Mouse (Mus musculus): ENCODE results near the gene Nav2. TPM values are rescaled to one million over a fixed set of nuclear protein-coding genes. Genes with fewer than 3 reads are reported as not detected.
A peak's percentile ranks its signal among the peaks of the same experiment; 100 is the strongest.

Gene Nav2
- polyA plus RNA-seq, 1 experiment from 2014 or later = 25.8 TPM

DNA sequence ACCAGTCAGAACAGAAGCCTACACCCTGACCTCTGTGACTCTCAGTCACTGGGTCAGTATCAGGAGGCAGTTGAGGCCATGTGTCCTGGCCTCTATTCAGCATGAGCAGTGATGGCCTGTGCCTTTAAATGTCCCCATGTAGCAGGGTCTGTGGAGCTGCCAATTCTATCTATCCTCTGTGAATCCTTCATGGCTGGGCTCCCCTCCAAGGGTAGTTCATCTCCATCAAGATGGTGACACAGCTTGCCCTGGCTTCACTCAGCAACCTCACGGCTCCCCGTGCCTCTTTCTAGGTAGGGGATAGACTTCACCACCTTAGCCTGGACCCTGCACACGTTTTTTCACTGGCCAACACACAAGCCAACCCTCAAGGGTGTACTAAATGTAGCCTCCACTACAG, 689.3 kb downstream of the Nav2 start:
- H3K4me1 ChIP-seq = no peaks in the 10 kb centered on the region
- H3K4me2 ChIP-seq (replicated peaks) = no peak overlapping the region
- 83% methylated on average over 3 of the region's 3 CpGs for WGBS
- ATAC-seq (ENCODE audit: low FRiP score) = no peak
- H3K36me3 ChIP-seq = peaks cover 62% of the 10 kb centered on the region
- no peak overlapping the region for H3K9ac ChIP-seq
- H3K27me3 ChIP-seq = no peaks in the 10 kb centered on the region
- no peaks in the 10 kb centered on the region for H3K9me3 ChIP-seq (replicated peaks)
- no peak overlapping the region for H3K4me3 ChIP-seq
- H3K27ac ChIP-seq = no peak overlapping the region

GRCm38 (mm10) chr7:49598225-49598624, 689.7 kb downstream of the Nav2 start:
- ATAC-seq (ENCODE audit: low FRiP score) = no peak
- Histone ChIP-seq H3K4me3 (no peak overlapping the region), H3K4me2 (replicated peaks) (no peak overlapping the region), H3K27me3 (no peaks in the 10 kb centered on the region), H3K36me3 (peaks cover 66% of the 10 kb centered on the region), H3K9ac (no peak overlapping the region), H3K27ac (no peak overlapping the region), H3K4me1 (no peaks in the 10 kb centered on the region), H3K9me3 (replicated peaks) (no peaks in the 10 kb centered on the region)
- WGBS = 95% methylated on average over 13 of the region's 13 CpGs

DNA sequence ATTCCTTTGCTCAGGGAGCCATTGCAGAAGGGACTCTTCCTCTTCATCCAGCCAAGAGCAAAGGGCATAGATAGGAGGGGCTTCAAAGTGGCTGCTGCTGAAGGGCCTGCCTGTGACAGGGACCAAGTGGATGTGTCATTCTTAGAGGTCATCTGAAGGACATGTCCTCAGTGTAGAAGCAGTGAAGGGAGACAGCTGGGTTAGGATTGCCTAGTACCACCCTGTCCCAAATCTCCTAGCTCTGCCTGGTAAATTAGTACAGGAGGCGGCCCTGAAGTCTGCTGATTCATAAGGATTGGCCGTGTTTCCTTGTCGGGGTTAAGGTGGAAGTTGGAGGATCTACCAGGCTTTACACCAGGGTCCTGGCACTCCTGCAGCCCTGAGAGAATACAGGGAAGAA, 691.4 kb downstream of the Nav2 start:
- no peak for ATAC-seq (ENCODE audit: low FRiP score)
- Histone ChIP-seq H3K4me3 (no peak overlapping the region), H3K4me2 (replicated peaks) (no peak overlapping the region), H3K4me1 (no peaks in the 10 kb centered on the region), H3K9me3 (replicated peaks) (no peaks in the 10 kb centered on the region), H3K36me3 (peaks cover 66% of the 10 kb centered on the region), H3K9ac (no peak overlapping the region), H3K27ac (no peak overlapping the region), H3K27me3 (no peaks in the 10 kb centered on the region)
- WGBS = 85% methylated on average over 3 of the region's 3 CpGs

DNA sequence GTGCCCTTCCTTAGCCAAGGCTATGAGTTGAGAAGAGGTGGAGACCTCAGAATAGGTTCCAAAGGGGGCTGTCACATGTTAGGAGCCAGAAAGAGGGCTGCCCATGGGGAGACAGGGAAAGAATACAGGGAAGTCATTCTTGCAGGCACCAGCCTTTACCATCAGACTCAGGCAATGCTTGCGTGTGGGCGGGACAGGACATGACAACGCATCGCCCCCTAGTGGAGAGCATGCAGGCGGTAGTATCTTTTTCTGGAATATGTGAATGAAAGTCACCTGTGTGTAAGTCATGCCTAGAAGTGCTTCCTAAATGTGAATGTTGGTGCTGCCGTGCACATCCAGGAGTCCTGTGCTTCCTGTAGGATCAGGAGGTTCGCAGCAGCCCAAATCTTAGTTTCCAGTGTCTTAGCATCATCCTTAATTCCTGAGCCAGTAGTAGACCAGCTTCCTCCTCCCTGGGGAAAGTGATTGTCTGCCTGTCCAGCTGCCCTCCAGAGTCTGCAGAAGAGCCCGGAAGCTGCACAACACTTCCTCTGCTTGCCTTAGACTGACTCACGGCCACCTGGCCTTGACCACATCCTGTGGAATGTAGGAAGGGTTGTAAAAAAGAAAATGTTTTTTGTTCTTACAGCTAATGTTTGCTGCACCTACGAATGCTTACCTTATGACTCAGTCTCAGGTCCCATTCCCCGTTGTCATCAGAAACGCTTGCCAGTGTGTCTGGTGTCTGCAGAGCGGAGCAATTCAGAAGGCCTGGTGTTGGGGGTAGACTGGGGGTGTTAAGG, 692.9 kb downstream of the Nav2 start:
- Histone ChIP-seq H3K4me2 (replicated peaks) (no peak overlapping the region), H3K27me3 (no peaks in the 10 kb centered on the region), H3K4me1 (no peaks in the 10 kb centered on the region), H3K9me3 (replicated peaks) (no peaks in the 10 kb centered on the region), H3K36me3 (peaks cover 61% of the 10 kb centered on the region), H3K27ac (no peak overlapping the region), H3K9ac (no peak overlapping the region), H3K4me3 (no peak overlapping the region)
- no peak; the same call in 1 of the 2 replicates for ATAC-seq (ENCODE audit: low FRiP score)
- 56% methylated on average over 13 of the region's 13 CpGs for WGBS

GRCm38 (mm10) chr7:49604244-49604643, 695.7 kb downstream of the Nav2 start:
- 94% methylated on average over 14 of the region's 14 CpGs for WGBS
- no peak overlapping the region for H3K4me2 ChIP-seq (replicated peaks)
- H3K4me1 ChIP-seq = no peaks in the 10 kb centered on the region
- H3K9me3 ChIP-seq (replicated peaks) = no peaks in the 10 kb centered on the region
- H3K4me3 ChIP-seq = no peak overlapping the region
- H3K36me3 ChIP-seq = peaks cover 44% of the 10 kb centered on the region
- H3K9ac ChIP-seq = no peak overlapping the region
- no peak overlapping the region for H3K27ac ChIP-seq
- no peak for ATAC-seq (ENCODE audit: low FRiP score)
- 0 out of 2 replicates have a peak, but pooled peaks cover 2% of the 10 kb centered on the region for H3K27me3 ChIP-seq

DNA sequence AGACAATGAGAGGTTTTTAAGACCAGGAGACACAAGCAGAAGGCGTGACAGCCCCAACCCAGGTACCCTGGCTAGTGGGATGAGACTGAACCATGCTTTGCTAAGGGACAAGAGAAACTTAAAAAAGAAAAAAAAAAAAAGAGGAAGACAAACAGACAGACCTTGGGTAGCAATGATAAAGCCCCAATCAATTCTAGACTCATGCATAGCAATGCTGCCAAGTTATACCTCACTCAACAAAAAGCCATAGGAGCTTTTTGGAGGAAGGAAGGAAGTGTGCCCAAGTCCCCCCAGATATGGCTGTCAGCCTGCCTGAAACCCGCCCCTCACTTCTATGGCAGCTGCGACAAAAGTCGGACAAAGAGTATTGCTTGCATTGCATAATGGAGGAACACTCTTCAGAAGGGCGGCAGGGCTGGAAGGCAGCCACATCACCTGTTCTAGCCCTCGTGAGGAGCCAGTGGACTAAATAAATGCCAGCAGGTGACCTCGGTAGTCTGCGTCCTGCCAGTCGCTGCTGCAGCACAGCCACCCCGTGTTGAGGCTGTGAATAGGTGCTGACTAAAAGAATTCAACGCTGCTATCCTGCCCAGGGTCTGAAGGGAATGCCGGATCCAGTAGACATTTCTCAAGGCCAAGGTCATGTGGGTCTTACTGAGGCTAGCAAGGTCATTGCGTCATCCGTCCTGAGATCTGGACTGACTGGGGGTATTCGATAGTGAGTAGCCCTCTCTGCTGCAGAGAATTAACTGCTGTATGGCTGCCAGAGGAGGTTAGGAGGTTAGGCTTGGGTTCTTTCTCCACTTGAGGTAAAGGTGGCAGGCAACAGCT, 696.7 kb downstream of the Nav2 start:
- Histone ChIP-seq H3K4me2 (replicated peaks) (no peak overlapping the region), H3K4me3 (no peak overlapping the region), H3K9ac (no peak overlapping the region), H3K4me1 (no peaks in the 10 kb centered on the region), H3K27ac (no peak overlapping the region), H3K36me3 (peaks cover 35% of the 10 kb centered on the region), H3K9me3 (replicated peaks) (no peaks in the 10 kb centered on the region), H3K27me3 (0 out of 2 replicates have a peak, but pooled peaks cover 2% of the 10 kb centered on the region)
- ATAC-seq (ENCODE audit: low FRiP score) = no peak
- 91% methylated on average over 15 of the region's 15 CpGs for WGBS

GRCm38 (mm10) chr7:49616258-49616735, 707.8 kb downstream of the Nav2 start:
- H3K27me3 ChIP-seq = peaks cover 64% of the 10 kb centered on the region
- WGBS = 5% methylated on average over 6 of the region's 7 CpGs
- peak; percentile 68 for ATAC-seq (ENCODE audit: low FRiP score)

GRCm38 (mm10) chr7:49617087-49617486, 708.6 kb downstream of the Nav2 start:
- no peak for ATAC-seq (ENCODE audit: low FRiP score)
- no peak overlapping the region for H3K4me3 ChIP-seq

More at GRCm38 (mm10) chr7:49616258-49616735, 707.8 kb downstream of the Nav2 start:
- Histone ChIP-seq H3K27ac (no peak overlapping the region), H3K4me2 (replicated peaks) (peak overlapping the region; percentile 29; the same call in 1 of the 2 replicates), H3K9ac (no peak overlapping the region), H3K9me3 (replicated peaks) (no peaks in the 10 kb centered on the region), H3K4me1 (no peaks in the 10 kb centered on the region), H3K36me3 (no peaks in the 10 kb centered on the region), H3K4me3 (no peak overlapping the region)

DNA sequence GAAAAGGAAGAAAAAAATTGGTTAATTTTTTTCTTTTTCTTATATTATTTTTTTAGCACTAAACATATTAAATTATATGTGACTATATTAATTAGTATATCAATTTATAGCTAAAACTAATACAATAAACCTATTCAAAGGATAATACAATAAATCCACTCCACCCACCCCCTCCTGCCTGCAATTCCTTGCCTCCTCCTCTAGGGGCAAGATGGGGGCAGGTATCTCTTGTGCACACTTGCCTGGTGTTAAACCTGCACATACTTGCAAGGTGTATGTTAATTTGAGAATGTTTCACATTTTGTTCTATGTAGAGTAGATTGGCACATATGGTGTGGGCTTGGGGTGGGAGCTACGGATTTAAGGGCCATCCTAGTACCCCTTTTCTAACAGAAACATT, 711.6 kb downstream of the Nav2 start:
- Histone ChIP-seq H3K27me3 (peaks cover 88% of the 10 kb centered on the region), H3K4me2 (replicated peaks) (no peak overlapping the region)
- 76% methylated on average over 1 of the region's 1 CpGs for WGBS

More at GRCm38 (mm10) chr7:49617087-49617486, 708.6 kb downstream of the Nav2 start:
- Histone ChIP-seq H3K27ac (no peak overlapping the region), H3K27me3 (peaks cover 72% of the 10 kb centered on the region), H3K9me3 (replicated peaks) (no peaks in the 10 kb centered on the region), H3K4me1 (no peaks in the 10 kb centered on the region), H3K9ac (no peak overlapping the region), H3K36me3 (no peaks in the 10 kb centered on the region), H3K4me2 (replicated peaks) (no peak overlapping the region)
- WGBS = 80% methylated on average over 4 of the region's 4 CpGs

GRCm38 (mm10) chr7:49631885-49632284, 723.4 kb downstream of the Nav2 start:
- H3K4me1 ChIP-seq = peaks cover 14% of the 10 kb centered on the region
- no peak overlapping the region for H3K9ac ChIP-seq
- peaks cover 96% of the 10 kb centered on the region for H3K27me3 ChIP-seq
- H3K27ac ChIP-seq = no peak overlapping the region
- no peak overlapping the region for H3K4me2 ChIP-seq (replicated peaks)
- H3K9me3 ChIP-seq (replicated peaks) = no peaks in the 10 kb centered on the region
- no peak for ATAC-seq (ENCODE audit: low FRiP score)
- WGBS = 12% methylated on average over 9 of the region's 9 CpGs
- no peaks in the 10 kb centered on the region for H3K36me3 ChIP-seq
- no peak overlapping the region for H3K4me3 ChIP-seq

More for the DNA sequence above, 711.6 kb downstream of the Nav2 start:
- ATAC-seq (ENCODE audit: low FRiP score) = no peak
- Histone ChIP-seq H3K36me3 (no peaks in the 10 kb centered on the region), H3K4me3 (no peak overlapping the region), H3K9ac (no peak overlapping the region), H3K4me1 (no peaks in the 10 kb centered on the region), H3K9me3 (replicated peaks) (no peaks in the 10 kb centered on the region), H3K27ac (no peak overlapping the region)

DNA sequence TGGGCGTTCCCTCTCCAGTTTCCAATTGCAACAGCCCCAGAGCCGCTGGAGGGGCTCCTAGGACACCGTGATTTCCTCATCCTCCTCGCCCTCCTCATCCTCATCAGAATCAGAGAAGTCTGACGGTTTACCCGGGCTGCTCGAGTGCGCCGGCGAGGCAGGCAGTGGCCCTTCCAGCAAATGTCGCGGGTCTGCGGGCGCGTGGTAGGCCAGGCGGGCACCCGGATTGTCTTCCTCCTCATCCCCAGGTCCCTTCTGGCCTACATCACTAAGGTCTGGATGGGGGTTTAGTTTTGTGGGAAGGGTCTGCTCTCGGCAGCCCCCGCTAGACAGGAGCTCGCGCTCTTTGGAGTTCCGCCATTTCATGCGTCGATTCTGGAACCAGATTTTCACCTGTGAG, 723.9 kb downstream of the Nav2 start:
- Histone ChIP-seq H3K27me3 (peaks cover 96% of the 10 kb centered on the region), H3K4me1 (peaks cover 14% of the 10 kb centered on the region), H3K9me3 (replicated peaks) (no peaks in the 10 kb centered on the region), H3K27ac (no peak overlapping the region), H3K9ac (no peak overlapping the region), H3K4me3 (no peak overlapping the region), H3K4me2 (replicated peaks) (no peak overlapping the region), H3K36me3 (no peaks in the 10 kb centered on the region)
- ATAC-seq (ENCODE audit: low FRiP score) = no peak
- WGBS = 6% methylated on average over 24 of the region's 24 CpGs

DNA sequence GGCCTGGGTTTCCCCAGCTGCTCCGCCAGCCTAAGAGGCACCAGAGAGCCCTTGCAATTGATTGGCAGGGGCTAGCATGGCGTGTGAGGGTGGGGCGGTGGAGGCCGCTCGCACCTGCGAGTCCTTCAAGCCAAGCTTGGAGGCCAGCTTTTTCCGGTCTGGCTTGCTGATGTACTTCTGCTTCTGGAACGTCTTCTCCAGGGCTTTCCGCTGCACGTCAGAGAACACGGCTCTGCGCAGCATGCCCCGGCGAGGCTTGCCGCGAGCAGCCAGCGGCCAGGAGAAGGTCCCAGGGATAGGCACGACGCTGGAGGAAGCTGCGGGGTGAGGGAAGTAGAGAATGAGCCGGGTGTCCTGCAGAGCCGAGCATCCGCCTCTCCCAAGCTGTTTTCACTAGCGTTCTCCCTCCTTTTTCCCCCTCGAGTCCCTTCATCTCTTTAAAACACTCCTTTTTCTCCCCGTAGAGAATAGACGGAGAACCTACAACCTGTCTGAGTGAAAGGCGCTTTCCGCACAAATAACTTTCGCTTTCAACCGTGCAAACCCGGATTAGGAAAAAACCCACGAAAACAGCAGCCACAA, 725.0 kb downstream of the Nav2 start:
- Histone ChIP-seq H3K36me3 (no peaks in the 10 kb centered on the region), H3K4me1 (peaks cover 14% of the 10 kb centered on the region), H3K9ac (no peak overlapping the region), H3K4me3 (peak overlapping the region; percentile 21), H3K27ac (0 out of 2 replicates have a peak overlapping the region, but pooled peaks have one; percentile 52), H3K4me2 (replicated peaks) (peak overlapping the region; percentile 44), H3K9me3 (replicated peaks) (no peaks in the 10 kb centered on the region), H3K27me3 (peaks cover 97% of the 10 kb centered on the region)
- ATAC-seq (ENCODE audit: low FRiP score) = 0 out of 2 replicates have a peak, but pooled peaks have one; percentile 14
- WGBS = under 1% methylated on average over 33 of the region's 33 CpGs

Measured in hindbrain, embryonic 12.5 days (tissue).